Mouse (Mus musculus) macrophage (primary cell): Measurements from ENCODE around the gene Osbpl11. TPM values are rescaled to one million over a fixed set of nuclear protein-coding genes. Genes with fewer than 3 reads are reported as not detected.
"Not testable (repeated sequence)": the region's sequence is repeated elsewhere in the genome, so short reads cannot be mapped to it uniquely, and the experiment has no call there.

ENCODE experiments used
- H3K27ac ChIP-seq: fragments of 350-480 bp; formaldehyde crosslinking; 2 replicates; pipeline ENCODE4 v1.9.0; 2021
- H3K36me3 ChIP-seq: fragments of 350-480 bp; formaldehyde crosslinking; 2 replicates; pipeline ENCODE4 v1.9.0; 2021; ENCODE audit errors: inconsistent target
- H3K4me3 ChIP-seq: fragments of 350-480 bp; formaldehyde crosslinking; 2 replicates; pipeline ENCODE4 v1.9.0; 2021; ENCODE audit errors: inconsistent target
- H3K79me2 ChIP-seq: fragments of 350-480 bp; formaldehyde crosslinking; 2 replicates; pipeline ENCODE4 v1.9.0; 2021; ENCODE audit errors: inconsistent target
- WGBS: methylation state at CpG from one replicate; pipeline ENCODE4 v1.1.7; 2026; ENCODE audit warnings: inconsistent platforms; ENCODE audit not compliant: missing documents; 5-methylcytosine and 5-hydroxymethylcytosine counted together
- polyA plus RNA-seq: library from polyadenylated mRNA; stranded (reverse); fragments of 250-400 nt; gene quantifications from 3 replicates; pipeline ENCODE4 v1.2.4, GENCODE M21; 2018; ENCODE audit warnings: inconsistent platforms

The Osbpl11 gene
- polyA plus RNA-seq, 1 experiment from 2014 or later: 51.8 TPM

DNA sequence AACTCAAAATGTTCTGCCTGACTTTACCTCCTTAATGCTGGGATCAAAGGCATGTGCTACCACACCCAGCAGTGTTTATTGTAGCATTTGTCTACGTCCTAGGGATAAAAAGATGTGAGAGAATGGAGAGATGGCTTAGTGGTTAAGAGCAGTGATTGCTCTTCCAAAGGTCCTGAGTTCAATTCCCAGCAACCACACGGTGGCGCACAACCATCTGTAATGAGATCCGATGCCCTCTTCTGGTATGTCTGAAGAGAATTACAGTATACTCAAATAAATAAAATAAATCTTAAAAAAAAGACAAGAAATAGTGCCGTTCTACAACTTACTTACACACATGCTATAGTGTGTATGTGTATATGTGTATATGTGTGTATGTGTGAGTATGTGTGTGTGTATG lies 17.3 kb upstream of the Osbpl11 start:
- no peaks in the 10 kb centered on the region for H3K79me2 ChIP-seq
- H3K27ac ChIP-seq: no peak overlapping the region
- H3K4me3 ChIP-seq: no peak overlapping the region
- no peaks in the 10 kb centered on the region for H3K36me3 ChIP-seq
- 62% methylated on average over 5 of the region's 5 CpGs for WGBS

DNA sequence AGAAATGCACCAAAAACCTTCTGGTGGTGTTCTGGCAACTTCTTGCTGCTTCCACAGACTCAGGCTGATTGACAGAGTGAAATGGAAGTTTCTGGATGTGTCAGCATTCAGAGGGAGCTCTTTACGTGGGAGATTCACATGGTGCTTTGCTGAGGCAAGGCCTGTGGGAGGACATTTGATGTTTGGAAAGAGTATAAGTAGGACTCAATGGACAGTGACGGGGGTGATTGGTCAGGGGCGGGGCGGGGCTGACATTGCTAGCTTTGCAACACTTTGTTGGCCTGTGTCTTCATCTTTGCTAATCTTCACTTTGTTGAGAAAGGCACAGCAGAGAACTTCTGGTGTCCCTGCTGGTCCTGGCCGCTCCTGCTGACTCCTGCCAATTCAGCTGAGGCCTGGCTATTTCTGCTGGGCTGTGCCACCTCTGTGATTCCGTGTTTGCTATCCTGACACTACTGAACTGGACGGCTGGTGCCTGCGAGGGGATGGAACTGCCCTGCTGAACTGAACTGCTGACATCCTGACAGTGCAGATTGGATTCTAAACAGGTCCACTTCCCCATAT lies 15.3 kb upstream of the Osbpl11 start:
- H3K4me3 ChIP-seq: no peak overlapping the region
- H3K79me2 ChIP-seq: no peaks in the 10 kb centered on the region
- 78% methylated on average over 8 of the region's 8 CpGs for WGBS
- no peak overlapping the region for H3K27ac ChIP-seq
- H3K36me3 ChIP-seq: no peaks in the 10 kb centered on the region

DNA sequence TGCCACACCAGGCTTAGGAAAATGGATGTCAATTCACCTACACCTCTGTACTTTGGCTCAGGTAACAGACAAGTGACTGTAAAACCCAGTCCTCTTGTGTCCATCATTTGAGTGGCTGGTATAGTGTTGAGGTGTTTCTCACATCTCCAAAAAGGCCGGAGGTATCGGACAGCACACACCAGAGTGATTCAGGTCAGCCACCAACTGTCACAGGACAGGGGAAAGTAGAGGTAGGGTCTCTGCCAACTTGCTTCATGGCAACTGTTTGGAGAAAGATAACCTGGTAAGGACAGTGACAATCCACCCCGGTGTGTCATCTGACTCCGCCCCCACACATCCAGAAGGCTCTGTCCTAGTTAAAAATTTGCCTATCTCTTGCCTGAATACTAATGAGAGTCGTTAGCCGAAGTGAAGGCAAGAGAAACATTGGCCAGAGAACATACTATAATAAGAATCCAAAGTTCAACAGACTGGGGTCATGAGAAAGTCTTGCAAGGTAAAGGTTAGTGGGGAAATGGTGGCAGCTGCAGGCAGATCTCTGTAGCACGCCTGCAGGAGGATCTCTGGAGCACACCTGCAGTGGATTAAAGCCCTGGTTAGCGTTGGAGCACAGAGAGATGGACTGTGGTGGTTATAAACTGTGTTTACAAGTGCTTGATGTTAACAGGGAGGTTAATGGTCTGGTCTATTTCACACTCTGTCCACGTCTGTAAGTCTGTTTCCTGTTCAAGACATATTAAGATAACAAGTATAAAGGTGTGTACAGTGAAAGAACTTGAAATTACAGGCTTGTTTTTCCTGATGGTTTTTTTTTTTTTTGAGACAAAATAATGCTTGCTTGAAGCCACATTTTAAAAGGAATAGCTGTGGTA lies 13.9 kb upstream of the Osbpl11 start:
- no peak overlapping the region for H3K4me3 ChIP-seq
- no peaks in the 10 kb centered on the region for H3K36me3 ChIP-seq
- WGBS: 92% methylated on average over 9 of the region's 9 CpGs
- H3K79me2 ChIP-seq: no peaks in the 10 kb centered on the region
- H3K27ac ChIP-seq: no peak overlapping the region

DNA sequence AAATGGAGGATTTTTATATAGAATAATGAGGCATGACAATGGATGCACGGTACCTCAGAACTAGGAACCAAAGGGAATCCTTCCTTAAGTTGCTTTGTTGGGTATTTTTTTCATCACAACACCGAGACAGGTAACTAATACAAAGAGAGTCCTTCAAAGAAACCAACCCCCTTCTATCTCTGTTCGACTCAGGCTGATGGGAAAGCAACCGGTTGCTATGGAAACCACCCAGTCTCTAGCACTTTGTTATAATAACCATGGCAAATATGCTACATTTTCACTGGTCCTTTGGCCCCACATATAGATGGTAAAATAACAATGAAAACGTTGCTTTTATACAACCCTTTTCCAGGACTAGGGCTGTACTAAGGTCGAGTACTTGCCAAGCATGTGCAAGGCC lies 13.1 kb upstream of the Osbpl11 start:
- WGBS: 93% methylated on average over 6 of the region's 6 CpGs
- Histone ChIP-seq H3K4me3 (no peak overlapping the region), H3K36me3 (no peaks in the 10 kb centered on the region), H3K27ac (no peak overlapping the region), H3K79me2 (no peaks in the 10 kb centered on the region)

DNA sequence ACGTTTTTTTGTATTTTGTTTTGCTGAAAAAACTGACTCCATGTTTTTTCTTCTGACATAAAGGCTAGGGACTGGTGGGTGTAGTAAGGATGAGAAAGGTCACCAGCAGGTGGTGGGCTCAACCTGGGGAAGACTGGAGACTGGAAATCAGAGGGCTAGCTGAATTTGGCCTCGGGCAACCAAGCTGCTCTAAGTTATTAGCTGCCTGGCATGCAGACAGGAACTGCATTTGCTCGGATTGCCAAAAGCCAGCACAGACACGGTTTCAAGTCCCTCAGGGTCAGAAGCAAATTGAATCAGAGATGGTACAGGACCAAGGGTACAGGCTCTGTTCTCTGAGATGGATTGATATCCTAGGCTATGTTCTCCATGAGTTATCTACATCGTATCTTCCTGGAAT lies 11.7 kb upstream of the Osbpl11 start:
- Histone ChIP-seq H3K4me3 (no peak overlapping the region), H3K79me2 (no peaks in the 10 kb centered on the region), H3K27ac (no peak overlapping the region), H3K36me3 (no peaks in the 10 kb centered on the region)
- 90% methylated on average over 5 of the region's 5 CpGs for WGBS

DNA sequence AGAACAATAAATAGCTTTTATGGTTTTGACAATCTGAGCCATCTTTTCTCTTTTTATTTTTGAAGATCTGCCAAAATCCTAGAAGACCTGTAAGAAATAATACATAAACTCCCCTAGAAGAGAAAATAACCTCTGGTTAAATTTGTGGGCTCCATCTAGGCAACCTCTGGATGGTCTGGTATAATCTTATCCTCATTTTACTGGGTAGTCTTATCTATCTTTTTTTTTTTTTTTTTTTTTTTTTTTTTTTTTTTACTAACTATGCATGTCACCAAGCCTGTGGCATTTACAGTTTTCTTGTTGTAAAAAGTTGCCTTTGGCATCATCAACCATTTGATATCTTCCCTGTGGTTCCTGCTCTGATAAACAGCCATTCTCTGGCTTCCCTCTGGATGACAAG lies 10.2 kb upstream of the Osbpl11 start:
- Histone ChIP-seq H3K27ac (no peak overlapping the region), H3K4me3 (no peak overlapping the region), H3K79me2 (no peaks in the 10 kb centered on the region), H3K36me3 (no peaks in the 10 kb centered on the region)

DNA sequence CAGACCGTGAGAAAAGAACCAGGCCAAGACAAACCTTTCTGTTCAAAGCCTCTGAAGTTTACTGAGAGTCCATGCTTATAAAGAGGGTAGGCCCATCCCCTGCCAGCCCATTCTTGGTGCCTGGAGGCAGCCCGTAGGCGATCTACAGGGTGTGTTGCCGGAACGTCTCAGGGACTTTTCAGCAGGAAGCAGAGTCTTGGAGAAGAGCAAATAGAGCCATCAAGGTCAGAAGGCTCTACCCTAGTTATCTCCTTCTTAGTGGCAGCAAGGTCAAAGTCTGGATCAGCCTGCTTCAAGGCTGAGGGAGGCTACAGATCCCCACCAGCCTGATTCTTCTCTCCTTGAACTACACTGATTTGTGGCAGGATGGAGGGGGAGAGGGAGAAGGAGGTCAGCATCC lies 8.0 kb upstream of the Osbpl11 start:
- WGBS: 97% methylated on average over 4 of the region's 5 CpGs
- peak overlapping the region; percentile 96; the same call in 1 of the 2 replicates for H3K27ac ChIP-seq
- not testable (repeated sequence) for H3K4me3 ChIP-seq, H3K36me3 ChIP-seq, H3K79me2 ChIP-seq

DNA sequence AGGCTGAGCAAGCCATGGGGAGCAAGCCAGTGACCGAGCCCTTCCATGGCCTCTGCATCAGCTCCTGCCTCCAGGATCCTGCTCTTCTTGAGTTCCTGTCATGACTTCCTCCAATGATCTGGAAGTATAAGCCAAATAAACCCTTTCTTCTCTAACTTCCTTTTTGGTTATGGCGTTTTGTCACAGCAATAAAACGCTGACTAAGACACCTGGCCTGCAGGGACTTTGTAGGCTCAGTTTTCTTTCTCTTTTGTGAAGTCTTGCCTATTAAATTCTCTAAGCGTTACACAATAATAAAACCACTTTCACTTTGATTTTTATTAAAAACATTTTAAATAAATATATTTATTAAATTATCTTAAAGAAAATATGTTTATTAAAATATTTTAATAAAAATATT lies 7.1 kb upstream of the Osbpl11 start:
- 55% methylated on average over 4 of the region's 4 CpGs for WGBS
- H3K4me3 ChIP-seq: no peak overlapping the region
- no peaks in the 10 kb centered on the region for H3K79me2 ChIP-seq
- H3K27ac ChIP-seq: peak overlapping the region; percentile 96
- no peaks in the 10 kb centered on the region for H3K36me3 ChIP-seq

DNA sequence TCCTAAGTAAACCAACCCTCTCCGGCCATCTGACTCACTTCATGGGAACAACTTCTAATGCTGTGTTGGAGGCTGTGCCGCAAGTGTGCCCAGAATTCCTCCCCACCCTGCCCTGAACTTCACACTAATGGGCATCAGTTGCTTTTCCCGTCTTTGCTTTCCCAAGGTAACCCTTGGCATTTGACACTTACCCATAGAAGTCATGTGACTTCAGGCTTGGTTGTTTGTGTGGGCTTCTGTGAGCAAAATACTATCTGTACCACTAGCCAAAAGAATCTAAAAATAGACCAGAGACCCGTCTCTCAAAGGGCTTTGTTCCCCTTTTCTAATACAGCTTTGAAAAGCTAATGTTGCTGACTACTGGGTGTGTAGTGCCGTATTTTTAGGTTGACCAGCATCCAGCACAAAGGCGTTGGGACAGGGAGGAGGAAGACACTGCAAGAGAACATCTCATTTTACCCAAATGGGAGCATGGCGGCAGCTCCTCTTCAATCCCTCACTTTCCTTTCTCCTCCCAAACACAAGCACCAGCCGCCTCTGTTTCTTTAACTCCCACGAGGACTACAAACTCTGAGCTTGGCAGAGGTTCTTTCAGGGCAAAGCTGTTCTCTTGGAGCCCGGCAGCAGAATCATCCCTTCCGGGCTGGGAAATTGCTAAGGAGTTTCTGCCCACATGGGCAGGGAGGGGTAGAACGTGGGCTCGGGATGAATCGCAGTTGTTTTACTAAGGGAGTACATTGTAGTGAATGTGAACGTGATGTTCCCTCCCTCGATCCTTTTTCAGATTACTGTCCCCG lies 6.4 kb upstream of the Osbpl11 start:
- WGBS: 15% methylated on average over 17 of the region's 17 CpGs
- Histone ChIP-seq H3K79me2 (no peaks in the 10 kb centered on the region), H3K4me3 (no peak overlapping the region), H3K27ac (peak overlapping the region; percentile 96), H3K36me3 (no peaks in the 10 kb centered on the region)

DNA sequence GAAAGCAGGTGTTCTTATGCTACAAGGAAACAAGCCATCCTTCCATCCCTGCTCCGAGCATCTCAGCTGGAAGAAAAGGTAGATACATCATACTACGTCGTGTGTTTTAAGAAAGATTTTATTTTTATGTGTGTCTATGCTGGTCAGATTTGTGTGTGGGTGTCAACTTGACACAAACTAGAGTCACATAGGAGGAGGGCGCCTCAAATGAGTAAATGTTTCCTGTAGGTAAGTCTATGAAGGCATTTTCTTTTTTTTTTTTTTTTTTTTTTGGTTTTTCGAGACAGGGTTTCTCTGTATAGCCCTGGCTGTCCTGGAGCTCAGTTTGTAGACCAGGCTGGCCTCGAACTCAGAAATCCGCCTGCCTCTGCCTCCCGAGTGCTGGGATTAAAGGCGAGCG lies 5.6 kb upstream of the Osbpl11 start:
- not testable (repeated sequence) for H3K4me3 ChIP-seq, H3K79me2 ChIP-seq, H3K36me3 ChIP-seq
- 100% methylated on average over 5 of the region's 10 CpGs for WGBS
- peak overlapping the region; percentile 96 for H3K27ac ChIP-seq

DNA sequence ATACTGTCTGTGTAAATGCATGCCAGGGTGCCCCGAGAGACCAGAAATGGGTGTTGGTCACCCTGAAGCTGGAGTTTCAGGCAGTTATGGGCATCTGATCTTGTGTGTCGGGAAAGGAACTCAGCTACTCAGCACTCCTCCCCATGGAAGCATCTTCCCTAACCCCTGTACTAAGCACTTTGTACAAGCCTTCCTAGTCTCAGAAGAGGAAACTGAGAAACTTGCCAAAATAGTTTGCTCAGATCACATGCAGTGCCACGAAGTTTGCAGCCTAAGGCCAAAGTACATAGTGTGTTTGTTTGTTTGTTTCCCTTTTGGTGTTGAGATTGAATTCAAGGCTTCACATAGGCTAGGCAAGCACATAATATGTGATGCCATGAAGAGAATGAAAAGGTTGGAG lies 5.0 kb upstream of the Osbpl11 start:
- Histone ChIP-seq H3K79me2 (no peaks in the 10 kb centered on the region), H3K27ac (peak overlapping the region; percentile 96), H3K36me3 (no peaks in the 10 kb centered on the region), H3K4me3 (no peak overlapping the region)
- WGBS: 27% methylated on average over 3 of the region's 3 CpGs

DNA sequence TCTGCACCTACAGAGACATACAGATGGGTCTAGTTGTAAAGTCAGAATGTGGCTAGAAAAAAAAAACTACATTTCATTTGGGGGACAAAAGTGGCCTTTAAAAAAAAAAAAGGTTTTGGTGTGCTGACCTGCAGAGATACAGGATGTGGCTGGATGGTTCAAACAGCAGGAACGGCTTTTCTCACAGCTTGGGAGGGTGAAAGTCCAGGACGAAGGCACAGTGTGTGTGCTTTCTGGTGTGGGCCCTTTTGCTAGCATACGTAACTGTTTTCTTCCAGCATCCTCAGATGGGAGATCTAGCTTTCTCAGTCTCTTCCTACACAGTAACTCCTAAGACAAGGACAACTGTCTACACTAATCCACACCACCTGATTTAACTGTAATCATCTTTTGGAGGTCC lies 4.1 kb upstream of the Osbpl11 start:
- H3K4me3 ChIP-seq: no peak overlapping the region
- 76% methylated on average over 3 of the region's 3 CpGs for WGBS
- H3K36me3 ChIP-seq: no peaks in the 10 kb centered on the region
- peak overlapping the region; percentile 96 for H3K27ac ChIP-seq
- H3K79me2 ChIP-seq: peaks cover 5% of the 10 kb centered on the region

DNA sequence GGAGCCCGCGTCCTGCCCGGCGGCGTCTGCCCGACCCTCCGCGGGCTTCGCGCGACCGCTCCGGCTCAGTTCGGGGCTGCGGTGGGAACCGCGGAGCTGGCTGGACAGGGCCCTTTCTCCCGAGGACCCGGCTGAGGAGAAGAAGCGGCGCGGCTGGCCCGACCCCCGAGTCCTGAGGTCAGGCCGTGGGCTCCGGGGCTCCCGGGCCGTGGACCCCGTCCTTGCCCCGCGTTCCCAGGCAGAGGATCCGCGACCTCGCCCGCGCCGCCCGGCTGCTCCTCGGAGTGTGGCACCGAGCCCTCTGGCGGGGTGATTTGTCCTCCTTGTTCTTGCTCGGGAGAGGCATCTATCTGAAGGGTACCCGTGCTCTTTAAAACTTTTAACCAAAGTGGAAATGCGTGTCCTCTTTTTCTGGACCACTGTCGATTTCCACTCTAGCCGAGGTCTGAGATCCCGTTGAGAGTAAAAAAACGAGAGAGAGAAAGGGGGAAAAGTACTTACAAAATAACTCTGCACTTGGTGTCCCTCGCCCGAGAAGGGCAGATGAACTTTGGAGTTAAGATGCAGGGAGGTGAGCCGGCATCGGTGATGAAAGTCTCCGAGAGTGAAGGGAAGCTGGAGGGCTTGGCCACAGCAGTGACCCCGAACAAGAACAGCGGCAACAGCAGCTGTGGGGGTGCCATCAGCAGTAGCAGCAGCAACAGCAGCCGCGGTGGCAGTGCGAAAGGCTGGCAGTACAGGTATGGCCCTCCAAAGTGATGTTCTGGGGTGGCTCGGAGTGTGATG lies 583 bp downstream of the Osbpl11 start:
- WGBS: 2% methylated on average over 59 of the region's 59 CpGs
- Histone ChIP-seq H3K36me3 (no peaks in the 10 kb centered on the region), H3K79me2 (peaks cover 51% of the 10 kb centered on the region), H3K27ac (peak overlapping the region; percentile 81), H3K4me3 (peak overlapping the region; percentile 96)

DNA sequence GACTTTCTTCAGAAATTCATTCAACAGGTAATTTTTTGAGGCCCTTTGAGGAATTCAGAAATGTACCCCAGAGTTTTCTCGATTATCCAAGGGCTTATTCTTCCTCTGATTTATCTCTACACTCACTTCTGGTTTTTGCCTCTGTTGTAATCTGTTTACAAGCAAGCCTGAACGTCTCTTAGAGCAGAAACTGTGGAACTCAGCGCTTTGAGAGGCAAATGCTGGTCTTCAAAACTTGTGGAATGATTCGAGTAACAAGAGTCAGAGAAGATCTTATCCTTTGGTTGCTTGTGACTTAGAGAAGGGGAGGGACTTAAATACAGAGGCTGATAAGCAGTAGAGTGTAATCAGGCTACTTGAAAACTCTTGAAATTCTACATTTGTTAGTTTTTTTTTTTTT lies 1.3 kb downstream of the Osbpl11 start:
- WGBS: 3% methylated on average over 4 of the region's 4 CpGs
- Histone ChIP-seq H3K36me3 (no peaks in the 10 kb centered on the region), H3K4me3 (peak overlapping the region; percentile 96), H3K27ac (peak overlapping the region; percentile 81), H3K79me2 (peaks cover 58% of the 10 kb centered on the region)
